Mouse (Mus musculus) CH12.LX (cell line): ENCODE measurements at regions not wholly inside any gene's neighbourhood (a gene's known extent, or its start where the extent isn't known, plus 50 kb on each side); places are given as distances from the start of the nearest gene placed in this dataset.

Experiments used
- DNase-seq: peaks from one replicate; pipeline ENCODE4 v3.0.0-alpha.2; 2013; ENCODE audit errors: extremely low read depth
- H3K27ac ChIP-seq: 2 replicates; pipeline ENCODE4 v1.5.1; 2012; ENCODE audit warnings: low read depth, mild to moderate bottlenecking, control low read depth, moderate library complexity; ENCODE audit not compliant: insufficient read depth
- H3K27me3 ChIP-seq: replicated peaks from 2 replicates; pipeline ENCODE3; 2012; ENCODE audit warnings: inconsistent platforms
- H3K36me3 ChIP-seq, 2 experiments: replicated peaks in 1 of 2; 2 replicates each; pipeline versions ENCODE3 to v1.6.1; 2012; ENCODE audit warnings: inconsistent platforms in 1 of 2, low read length in 1 of 2, mild to moderate bottlenecking in 1 of 2, mixed read lengths in 1 of 2, moderate library complexity in 1 of 2; ENCODE audit not compliant: control insufficient read depth in 1 of 2, insufficient read depth in 1 of 2
- H3K4me1 ChIP-seq, 2 experiments: 2 replicates each; pipeline ENCODE4 v1.6.1; 2012; ENCODE audit warnings: inconsistent platforms in 1 of 2, moderate library complexity in 1 of 2; ENCODE audit not compliant: insufficient read depth in 2 of 2, control insufficient read depth in 1 of 2
- H3K4me2 ChIP-seq: 2 replicates; pipeline ENCODE4 v1.6.1; 2012; ENCODE audit warnings: low read depth, mild to moderate bottlenecking, control low read depth; ENCODE audit not compliant: poor library complexity, insufficient read depth, severe bottlenecking
- H3K4me3 ChIP-seq, 3 experiments: fragments of 150-350 bp in 1 of 3; sonication (generic) in 1 of 3; replicated peaks in 1 of 3; 2 replicates each; pipeline versions ENCODE3 to v1.5.1; 2011 to 2012; ENCODE audit warnings: low read depth in 2 of 3, low read length in 2 of 3, mild to moderate bottlenecking in 2 of 3, moderate library complexity in 2 of 3, control low read depth in 1 of 3, improper control_type of control experiment in 1 of 3, inconsistent platforms in 1 of 3, mixed read lengths in 1 of 3; ENCODE audit not compliant: poor library complexity in 1 of 3
- H3K79me2 ChIP-seq: replicated peaks from 2 replicates; pipeline ENCODE4 v1.6.1; 2012; ENCODE audit warnings: mild to moderate bottlenecking, moderate library complexity; ENCODE audit not compliant: control insufficient read depth, poor library complexity, insufficient read depth, severe bottlenecking; ENCODE audit errors: extremely low read depth
- H3K9ac ChIP-seq: 2 replicates; pipeline ENCODE4 v1.6.1; 2012; ENCODE audit warnings: low read depth, mild to moderate bottlenecking, control low read depth, moderate library complexity; ENCODE audit not compliant: insufficient read depth
- H3K9me3 ChIP-seq: replicated peaks from 2 replicates; pipeline ENCODE3; 2012; ENCODE audit warnings: low read length, inconsistent platforms, mixed read lengths
- BHLHE40 ChIP-seq: IDR thresholded peaks from 2 replicates; pipeline ENCODE4 v1.6.1; 2011; ENCODE audit warnings: mild to moderate bottlenecking, low read depth, low read length, improper control_type of control experiment
- CTCF ChIP-seq, 2 experiments: IDR thresholded peaks in 1 of 2; conservative IDR thresholded peaks in 1 of 2; 2 replicates each; pipeline ENCODE4 v1.5.1; 2011 to 2012; ENCODE audit warnings: low read depth in 2 of 2, low read length in 2 of 2, improper control_type of control experiment in 1 of 2, inconsistent platforms in 1 of 2, mild to moderate bottlenecking in 1 of 2, moderate library complexity in 1 of 2
- E2F4 ChIP-seq: IDR thresholded peaks from 2 replicates; pipeline ENCODE4 v1.6.1; 2011; ENCODE audit warnings: low read depth, low read length, improper control_type of control experiment; ENCODE audit not compliant: insufficient replicate concordance
- ELF1 ChIP-seq: IDR thresholded peaks from 2 replicates; pipeline ENCODE4 v1.6.1; 2014; ENCODE audit warnings: low read depth, mild to moderate bottlenecking, inconsistent platforms, low read length, improper control_type of control experiment
- GABPA ChIP-seq: IDR thresholded peaks from 2 replicates; pipeline ENCODE4 v1.6.1; 2012; ENCODE audit warnings: low read depth, low read length, improper control_type of control experiment, inconsistent platforms; ENCODE audit not compliant: insufficient replicate concordance
- HCFC1 ChIP-seq: IDR thresholded peaks from 2 replicates; pipeline ENCODE4 v1.6.1; 2012; ENCODE audit warnings: low read depth, mild to moderate bottlenecking, inconsistent platforms, low read length, improper control_type of control experiment
- JUND ChIP-seq: conservative IDR thresholded peaks from 2 replicates; pipeline ENCODE4 v1.6.1; 2011; ENCODE audit warnings: low read depth, low read length, improper control_type of control experiment
- MAX ChIP-seq: IDR thresholded peaks from 2 replicates; pipeline ENCODE4 v1.6.1; 2011; ENCODE audit warnings: low read length, improper control_type of control experiment
- MAZ ChIP-seq: IDR thresholded peaks from 2 replicates; pipeline ENCODE4 v1.6.1; 2012; ENCODE audit warnings: low read depth, mild to moderate bottlenecking, inconsistent platforms, low read length, improper control_type of control experiment, moderate library complexity
- MEF2A ChIP-seq: IDR thresholded peaks from 2 replicates; pipeline ENCODE4 v1.6.1; 2014; ENCODE audit warnings: low read depth, mild to moderate bottlenecking, inconsistent platforms, low read length, improper control_type of control experiment, borderline replicate concordance
- MXI1 ChIP-seq: IDR thresholded peaks from 2 replicates; pipeline ENCODE4 v1.6.1; 2011; ENCODE audit warnings: mild to moderate bottlenecking, low read depth, low read length, improper control_type of control experiment
- NELFE ChIP-seq: IDR thresholded peaks from 2 replicates; pipeline ENCODE4 v1.6.1; 2011; ENCODE audit warnings: low read depth, low read length, improper control_type of control experiment
- POLR2AphosphoS2 ChIP-seq: IDR thresholded peaks from 2 replicates; pipeline ENCODE4 v1.6.1; 2011; ENCODE audit warnings: low read depth, low read length, improper control_type of control experiment
- RAD21 ChIP-seq: IDR thresholded peaks from 2 replicates; pipeline ENCODE4 v1.6.1; 2011; ENCODE audit warnings: low read depth, mild to moderate bottlenecking, low read length, improper control_type of control experiment, moderate library complexity
- RCOR1 ChIP-seq: conservative IDR thresholded peaks from 2 replicates; pipeline ENCODE4 v1.6.1; 2012; ENCODE audit warnings: low read depth, mild to moderate bottlenecking, inconsistent platforms, low read length, improper control_type of control experiment
- SIN3A ChIP-seq: IDR thresholded peaks from 2 replicates; pipeline ENCODE4 v1.6.1; 2012; ENCODE audit warnings: low read length, improper control_type of control experiment, inconsistent platforms
- SMC3 ChIP-seq: IDR thresholded peaks from 2 replicates; pipeline ENCODE4 v1.6.1; 2011; ENCODE audit warnings: low read depth, low read length, improper control_type of control experiment
- TBP ChIP-seq: conservative IDR thresholded peaks from 2 replicates; pipeline ENCODE4 v1.6.1; 2011; ENCODE audit warnings: low read depth, low read length, improper control_type of control experiment
- UBTF ChIP-seq: IDR thresholded peaks from 2 replicates; pipeline ENCODE4 v1.6.1; 2012; ENCODE audit warnings: low read depth, mild to moderate bottlenecking, inconsistent platforms, low read length, improper control_type of control experiment, moderate library complexity
- USF1 ChIP-seq: IDR thresholded peaks from 2 replicates; pipeline ENCODE4 v1.6.1; 2014; ENCODE audit warnings: low read depth, mild to moderate bottlenecking, inconsistent platforms, low read length, improper control_type of control experiment
- USF2 ChIP-seq: conservative IDR thresholded peaks from 2 replicates; pipeline ENCODE4 v1.6.1; 2011; ENCODE audit warnings: low read depth, low read length, improper control_type of control experiment
- ZC3H11A ChIP-seq: IDR thresholded peaks from 2 replicates; pipeline ENCODE4 v1.6.1; 2012; ENCODE audit warnings: low read depth, mild to moderate bottlenecking, inconsistent platforms, low read length, improper control_type of control experiment
- ZNF384 ChIP-seq: IDR thresholded peaks from 2 replicates; pipeline ENCODE4 v1.6.1; 2012; ENCODE audit warnings: low read depth, low read length, improper control_type of control experiment, inconsistent platforms
- dilution Hi-C: fragments of 300-500 bp; cut with MboI; formaldehyde crosslinking; loops from 2 replicates; pipeline ENCODE4 v1.14.3; 2020; ENCODE audit warnings: low sequenced_read_pairs; ENCODE audit not compliant: extremely low pct_unique_long_range_greater_than_20kb, extremely low pct_ligation_motif_present
- in situ Hi-C: fragments of 300-500 bp; cut with MboI; formaldehyde crosslinking; loops from 3 replicates; pipeline ENCODE4 v1.14.3; 2019; ENCODE audit warnings: low sequenced_read_pairs, low pct_ligation_motif_present, low pct_unique_long_range_greater_than_20kb, mixed read lengths

- dilution Hi-C loops, result no loop called here
- in situ Hi-C loops, result no loop called here
Measured at GRCm38 (mm10) chr13:72283701-72284100, 320.2 kb upstream of the Irx1 start.

GRCm38 (mm10) chr13:72286301-72286700, 322.8 kb upstream of the Irx1 start:
- Histone ChIP-seq H3K9me3 (peaks cover 82% of the 10 kb centered on the region), H3K9ac (no peak overlapping the region), H3K4me2 (no peak overlapping the region), H3K27ac (no peak overlapping the region), H3K4me1 (no peaks in the 10 kb centered on the region), H3K79me2 (no peaks in the 10 kb centered on the region), H3K36me3 (no peaks in the 10 kb centered on the region), H3K27me3 (no peaks in the 10 kb centered on the region), H3K4me3 (no peak overlapping the region)
- in situ Hi-C loops (no loop called here), dilution Hi-C loops (no loop called here)
- TF ChIP-seq ZNF384 (no peak), MEF2A (no peak), SIN3A (no peak), JUND (no peak), E2F4 (no peak), USF2 (no peak), ELF1 (no peak), CTCF (conservative IDR thresholded peaks at IDR 0.05 in 1 of 2, IDR thresholded peaks at IDR 0.05 in 1 of 2; ENCODE audit: low read depth in 2 of 2, low read length in 2 of 2) (no peak), MXI1 (no peak), NELFE (no peak), RCOR1 (no peak), SMC3 (no peak), POLR2AphosphoS2 (no peak), HCFC1 (no peak), MAZ (no peak), UBTF (no peak), BHLHE40 (no peak), USF1 (no peak), RAD21 (no peak), ZC3H11A (no peak)
- no peak for DNase-seq

More at GRCm38 (mm10) chr13:72283701-72284100, 320.2 kb upstream of the Irx1 start:
- Histone ChIP-seq H3K4me2 (no peak overlapping the region), H3K4me3 (no peak overlapping the region), H3K9me3 (peaks cover 85% of the 10 kb centered on the region), H3K27ac (no peak overlapping the region), H3K9ac (no peak overlapping the region), H3K27me3 (no peaks in the 10 kb centered on the region), H3K4me1 (no peaks in the 10 kb centered on the region), H3K36me3 (no peaks in the 10 kb centered on the region), H3K79me2 (no peaks in the 10 kb centered on the region)
- TF ChIP-seq ZNF384 (no peak), MAX (no peak), TBP (no peak), HCFC1 (no peak), USF1 (no peak), GABPA (no peak)
- no peak for DNase-seq
